Mouse (Mus musculus) kidney, adult 11 months (tissue): ENCODE measurements at regions not wholly inside any gene's neighbourhood (a gene's known extent, or its start where the extent isn't known, plus 50 kb on each side); places are given as distances from the start of the nearest gene placed in this dataset.

Experiments used
- DNase-seq: peaks from one replicate; pipeline ENCODE4 v3.0.0; 2022

GRCm38 (mm10) chr14:68783216-68783615, 510.9 kb downstream of the Synb start:
- DNase-seq: no peak

GRCm38 (mm10) chr14:68770411-68770810, 523.7 kb downstream of the Synb start:
- no peak for DNase-seq

- no peak for DNase-seq
Observed at GRCm38 (mm10) chr14:68762916-68763315, 531.2 kb downstream of the Synb start.

DNA sequence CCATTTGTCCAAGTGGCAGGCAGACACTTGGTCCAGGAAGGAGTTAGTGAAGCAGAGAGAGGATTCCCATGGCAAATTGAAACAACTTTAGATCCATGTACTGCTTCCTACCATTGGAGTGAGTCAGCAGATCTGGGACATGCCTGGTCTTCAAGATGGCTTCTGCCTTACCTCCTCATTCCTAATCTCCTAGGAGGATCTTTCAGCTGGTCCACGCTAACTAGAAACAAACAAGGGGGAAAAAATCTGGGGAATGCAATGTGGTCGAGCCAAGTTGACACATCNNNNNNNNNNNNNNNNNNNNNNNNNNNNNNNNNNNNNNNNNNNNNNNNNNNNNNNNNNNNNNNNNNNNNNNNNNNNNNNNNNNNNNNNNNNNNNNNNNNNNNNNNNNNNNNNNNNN, 549.4 kb downstream of the Synb start:
- DNase-seq: no peak

GRCm38 (mm10) chr14:68738474-68738873, 555.6 kb downstream of the Synb start:
- no peak for DNase-seq

- peak; percentile 15 for DNase-seq
Observed at GRCm38 (mm10) chr14:68735756-68736155, 558.3 kb downstream of the Synb start.

GRCm38 (mm10) chr14:68721156-68721555, 572.9 kb downstream of the Synb start:
- no peak for DNase-seq

- no peak for DNase-seq
Observed at GRCm38 (mm10) chr14:68719429-68720160, 574.5 kb downstream of the Synb start.

DNA sequence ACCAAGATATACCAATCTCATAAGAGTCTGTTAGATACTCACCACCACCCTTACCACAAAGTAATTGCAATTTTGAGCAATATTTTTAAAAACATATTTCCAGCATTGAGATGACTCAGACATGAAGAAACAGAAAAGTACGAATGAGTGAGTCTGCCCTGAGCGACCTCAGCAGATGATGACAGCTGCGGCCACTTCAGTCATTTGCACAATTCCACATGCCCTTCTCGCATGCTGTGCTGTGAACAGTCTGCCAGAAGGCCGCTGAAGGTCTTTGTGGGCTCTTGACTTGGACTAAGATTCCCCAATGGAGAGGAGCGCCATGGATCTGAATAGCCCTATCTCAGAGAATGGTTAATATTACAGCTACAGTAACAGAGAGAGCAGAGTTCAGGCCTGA, 575.3 kb downstream of the Synb start:
- DNase-seq: no peak
